Mouse (Mus musculus) midbrain, embryonic 11.5 days (tissue): Measurements from ENCODE around the gene Slc25a10. TPM values are rescaled to one million over a fixed set of nuclear protein-coding genes. Genes with fewer than 3 reads are reported as not detected.

Experiments
- ATAC-seq: fragments of 200-750 bp; cut with Nextera tagmentation; 2 replicates; pipeline ENCODE4 v1.8.0; 2017; ENCODE audit warnings: moderate TSS enrichment, moderate library complexity; ENCODE audit not compliant: low FRiP score
- DNase-seq: peaks from one replicate; pipeline ENCODE4 v3.0.0; 2015; ENCODE audit warnings: low spot score; ENCODE audit errors: missing footprints
- H3K27ac ChIP-seq: fragments of 300-500 bp; sonication (generic); 2 replicates; pipeline ENCODE4 v1.5.1; 2014; ENCODE audit warnings: low read depth, low read length
- H3K27me3 ChIP-seq: fragments of 300-500 bp; sonication (generic); 2 replicates; pipeline ENCODE4 v1.6.1; 2014; ENCODE audit warnings: mild to moderate bottlenecking, low read length, moderate library complexity, mixed read lengths; ENCODE audit not compliant: control insufficient read depth, insufficient read depth
- H3K36me3 ChIP-seq: fragments of 300-500 bp; sonication (generic); 2 replicates; pipeline ENCODE4 v1.6.1; 2014; ENCODE audit warnings: mild to moderate bottlenecking, low read length, moderate library complexity, mixed read lengths; ENCODE audit not compliant: control insufficient read depth, insufficient read depth
- H3K4me1 ChIP-seq: fragments of 300-500 bp; sonication (generic); 2 replicates; pipeline ENCODE4 v1.6.1; 2014; ENCODE audit warnings: low read length; ENCODE audit not compliant: control insufficient read depth, insufficient read depth
- H3K4me2 ChIP-seq: fragments of 300-500 bp; sonication (generic); 2 replicates; pipeline ENCODE4 v1.6.1; 2014; ENCODE audit warnings: mild to moderate bottlenecking, moderate library complexity
- H3K4me3 ChIP-seq: fragments of 300-500 bp; sonication (generic); 2 replicates; pipeline ENCODE4 v1.5.1; 2014; ENCODE audit warnings: low read depth, low read length
- H3K9ac ChIP-seq: fragments of 300-500 bp; sonication (generic); 2 replicates; pipeline ENCODE4 v1.6.1; 2014; ENCODE audit warnings: low read length
- H3K9me3 ChIP-seq: fragments of 300-500 bp; sonication (generic); 2 replicates; pipeline ENCODE4 v1.6.1; 2016; ENCODE audit warnings: low read length; ENCODE audit not compliant: control insufficient read depth
- WGBS: fragments of 180-500 bp; shearing (Covaris S2); extraction: QIAGEN DNeasy Blood & Tissue Kit; methylation state at CpG from one replicate; pipeline ENCODE4 v1.1.7; 2014; 5-methylcytosine and 5-hydroxymethylcytosine counted together
- polyA plus RNA-seq: library from polyadenylated mRNA; unstranded; fragments of >200 nt; fragmentation: Nextera tagmentation; extraction: Ambion mirVana; gene quantifications from 2 replicates; pipeline ENCODE4 v1.2.1, GENCODE M21; 2014

The Slc25a10 gene
- polyA plus RNA-seq, 1 experiment from 2014 or later, result 38.7 TPM

GRCm38 (mm10) chr11:120467736-120468092, 23.9 kb upstream of the Slc25a10 start:
- Histone ChIP-seq H3K36me3 (peaks cover 15% of the 10 kb centered on the region), H3K4me2 (peak overlapping the region; percentile 90), H3K4me3 (peak overlapping the region; percentile 92), H3K9ac (peak overlapping the region; percentile 84), H3K4me1 (peaks cover 15% of the 10 kb centered on the region), H3K9me3 (no peaks in the 10 kb centered on the region), H3K27ac (peak overlapping the region; percentile 30), H3K27me3 (no peaks in the 10 kb centered on the region)
- no peak for DNase-seq
- WGBS, result 2% methylated on average over 33 of the region's 33 CpGs
- ATAC-seq, result no peak

DNA sequence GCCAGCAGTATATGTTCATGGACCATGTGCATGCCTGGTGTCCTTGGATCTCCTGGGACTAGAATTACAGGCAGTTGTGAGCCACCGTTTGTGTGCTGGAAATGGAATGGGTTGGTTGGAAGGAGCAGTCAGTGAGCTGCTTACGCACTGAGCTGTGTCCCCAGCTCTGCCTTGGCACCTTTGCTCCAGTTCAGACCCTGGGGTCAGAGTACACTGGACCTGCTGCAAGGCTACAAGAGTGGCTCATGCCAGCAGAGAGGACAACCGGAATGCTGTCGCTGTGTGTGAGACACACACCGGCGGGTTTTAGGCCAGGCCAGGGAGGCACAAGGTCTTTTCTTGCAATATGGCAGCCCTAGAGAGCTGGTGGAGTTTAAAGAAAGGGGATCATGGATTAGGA, 19.6 kb upstream of the Slc25a10 start:
- no peak for ATAC-seq
- no peak overlapping the region for H3K4me2 ChIP-seq
- H3K4me3 ChIP-seq, result no peak overlapping the region
- DNase-seq, result no peak
- WGBS, result 96% methylated on average over 6 of the region's 6 CpGs
- peaks cover 27% of the 10 kb centered on the region for H3K36me3 ChIP-seq
- H3K4me1 ChIP-seq, result peaks cover 7% of the 10 kb centered on the region
- no peaks in the 10 kb centered on the region for H3K9me3 ChIP-seq
- H3K9ac ChIP-seq, result no peak overlapping the region
- H3K27ac ChIP-seq, result no peak overlapping the region
- no peaks in the 10 kb centered on the region for H3K27me3 ChIP-seq

- Histone ChIP-seq H3K9me3 (no peaks in the 10 kb centered on the region), H3K27me3 (no peaks in the 10 kb centered on the region), H3K4me1 (peaks cover 16% of the 10 kb centered on the region), H3K9ac (peak overlapping the region; percentile 94), H3K4me2 (peak overlapping the region; percentile 89), H3K27ac (no peak overlapping the region; the same call in 1 of the 2 replicates), H3K36me3 (peaks cover 40% of the 10 kb centered on the region), H3K4me3 (peak overlapping the region; percentile 98)
- DNase-seq, result no peak
- WGBS, result 89% methylated on average over 7 of the region's 7 CpGs
- no peak for ATAC-seq
Observed at GRCm38 (mm10) chr11:120483448-120483934, 8.1 kb upstream of the Slc25a10 start.

DNA sequence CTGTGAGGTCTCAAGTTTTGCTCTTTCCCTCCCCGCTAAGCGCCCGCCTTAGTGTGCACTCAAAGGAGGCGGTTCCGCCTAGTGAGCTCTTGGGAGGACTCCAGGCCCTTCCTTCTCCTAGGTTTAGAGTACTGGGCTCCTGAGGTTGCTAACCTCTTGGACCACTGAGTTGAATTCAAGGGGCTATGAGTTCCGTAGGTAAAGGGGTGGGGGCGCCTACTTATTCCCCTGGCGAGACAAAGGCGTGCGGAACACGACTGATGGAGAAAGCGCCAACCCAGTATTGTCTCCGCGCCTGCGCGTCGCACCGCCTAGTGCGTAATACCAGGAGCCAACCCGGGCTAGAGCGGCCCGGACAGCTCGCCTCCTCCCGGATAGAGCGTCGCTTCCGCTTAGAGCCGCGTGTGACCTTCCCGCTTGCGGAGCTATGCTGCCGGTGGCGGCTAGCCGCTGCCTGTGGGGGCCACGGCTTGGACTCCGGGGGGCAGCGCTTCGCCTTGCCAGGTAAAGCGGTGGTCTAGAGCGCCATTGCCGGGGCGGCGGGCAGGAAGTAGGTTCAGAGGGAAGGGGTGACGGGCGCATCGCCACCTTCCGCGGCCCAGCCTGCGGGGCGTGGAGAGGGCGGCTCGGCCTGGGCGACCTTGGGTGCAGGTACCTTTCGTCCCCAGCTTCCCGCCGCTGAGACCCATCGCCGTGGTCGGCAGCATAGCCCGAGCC, 7.2 kb upstream of the Slc25a10 start, which contains the start of gene Mrpl12:
Mrpl12 (plus strand) TSS at position 349 of the 717 bp plus-strand sequence.
- Histone ChIP-seq H3K9me3 (no peaks in the 10 kb centered on the region), H3K27me3 (no peaks in the 10 kb centered on the region), H3K27ac (peak within 1 kb of the TSS; percentile 57), H3K4me2 (peak within 1 kb of the TSS; percentile 89), H3K36me3 (peaks cover 37% of the 10 kb centered on the region), H3K9ac (peak within 1 kb of the TSS; percentile 94), H3K4me1 (peaks cover 16% of the 10 kb centered on the region), H3K4me3 (peak within 1 kb of the TSS; percentile 98)
- WGBS, result under 1% methylated on average over 60 of the region's 60 CpGs
- ATAC-seq, result peak; percentile 96
- DNase-seq, result peak; percentile 98

- H3K4me3 ChIP-seq, result peak overlapping the region; percentile 98
- 12% methylated on average over 10 of the region's 10 CpGs for WGBS
- H3K27ac ChIP-seq, result no peak overlapping the region; the same call in 1 of the 2 replicates
Observed at GRCm38 (mm10) chr11:120485251-120485650, 6.4 kb upstream of the Slc25a10 start.

DNA sequence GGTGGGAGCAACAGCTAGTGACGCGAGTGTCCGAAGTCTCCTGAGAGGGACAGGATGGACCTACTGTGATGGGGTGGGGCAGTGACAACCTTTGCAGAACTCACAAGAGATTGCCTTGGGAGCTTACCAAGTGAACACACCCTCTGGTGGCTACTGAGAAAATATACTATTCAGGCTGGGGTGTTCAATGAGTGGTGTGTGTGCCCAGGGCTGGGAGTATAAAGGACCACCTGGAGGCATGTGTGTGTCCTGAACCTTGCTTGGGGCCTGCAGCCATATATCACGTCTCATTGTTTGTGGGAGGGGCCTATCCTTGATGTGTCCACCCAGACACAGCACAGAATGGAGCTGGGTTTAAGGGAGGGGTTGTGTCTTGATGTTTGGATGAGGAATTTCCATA, 3.1 kb upstream of the Slc25a10 start:
- Histone ChIP-seq H3K9ac (no peak overlapping the region), H3K4me1 (peaks cover 35% of the 10 kb centered on the region), H3K27ac (no peak overlapping the region), H3K9me3 (no peaks in the 10 kb centered on the region), H3K4me3 (no peak overlapping the region), H3K36me3 (peaks cover 22% of the 10 kb centered on the region), H3K27me3 (no peaks in the 10 kb centered on the region), H3K4me2 (no peak overlapping the region)
- no peak for ATAC-seq
- 81% methylated on average over 4 of the region's 4 CpGs for WGBS
- DNase-seq, result peak; percentile 78

More at GRCm38 (mm10) chr11:120485251-120485650, 6.4 kb upstream of the Slc25a10 start:
- Histone ChIP-seq H3K4me2 (peak overlapping the region; percentile 89), H3K4me1 (peaks cover 16% of the 10 kb centered on the region), H3K36me3 (peaks cover 30% of the 10 kb centered on the region), H3K9ac (peak overlapping the region; percentile 94), H3K9me3 (no peaks in the 10 kb centered on the region), H3K27me3 (no peaks in the 10 kb centered on the region)
- ATAC-seq, result no peak
- DNase-seq, result no peak

DNA sequence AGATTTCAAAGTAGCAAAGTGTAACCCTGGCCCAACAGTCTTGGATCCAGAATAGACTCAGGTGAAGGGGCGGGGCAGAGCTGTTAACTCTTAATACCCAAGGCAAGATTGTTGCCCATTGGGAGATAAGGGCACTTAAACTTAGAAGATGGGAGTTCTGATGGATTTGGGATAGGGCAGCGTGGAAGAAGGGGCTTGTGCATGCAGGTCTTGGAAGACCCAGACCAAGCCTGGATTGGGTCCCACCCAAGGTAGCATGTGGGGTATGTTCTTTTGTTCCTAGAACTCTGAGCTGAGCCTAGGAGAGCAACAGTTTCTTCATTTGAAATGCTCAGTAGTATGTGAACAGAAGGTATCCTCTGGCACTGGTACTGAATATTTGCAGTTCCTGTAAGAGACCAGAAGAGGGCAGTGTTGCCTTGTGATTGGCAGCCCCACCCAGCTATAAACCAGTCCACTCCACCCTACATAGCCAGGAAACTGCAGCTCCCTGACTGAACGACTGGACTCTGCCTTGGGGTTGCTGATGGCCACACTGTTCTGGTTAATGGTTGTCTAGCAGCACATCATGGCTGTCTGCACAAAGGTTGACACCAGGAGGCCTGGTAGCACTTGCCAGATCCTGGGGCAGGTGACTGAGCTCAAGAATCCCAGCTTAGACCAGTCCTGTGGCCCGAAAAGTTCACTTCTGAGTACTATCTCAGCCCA, 2.4 kb upstream of the Slc25a10 start:
- H3K9ac ChIP-seq, result no peak overlapping the region
- ATAC-seq (no peak), DNase-seq (peak; percentile 96)
- H3K36me3 ChIP-seq, result peaks cover 22% of the 10 kb centered on the region
- WGBS, result 65% methylated on average over 4 of the region's 4 CpGs
- no peaks in the 10 kb centered on the region for H3K9me3 ChIP-seq
- peaks cover 30% of the 10 kb centered on the region for H3K4me1 ChIP-seq
- H3K4me2 ChIP-seq, result no peak overlapping the region
- no peak overlapping the region for H3K27ac ChIP-seq
- H3K27me3 ChIP-seq, result no peaks in the 10 kb centered on the region
- no peak overlapping the region for H3K4me3 ChIP-seq

DNA sequence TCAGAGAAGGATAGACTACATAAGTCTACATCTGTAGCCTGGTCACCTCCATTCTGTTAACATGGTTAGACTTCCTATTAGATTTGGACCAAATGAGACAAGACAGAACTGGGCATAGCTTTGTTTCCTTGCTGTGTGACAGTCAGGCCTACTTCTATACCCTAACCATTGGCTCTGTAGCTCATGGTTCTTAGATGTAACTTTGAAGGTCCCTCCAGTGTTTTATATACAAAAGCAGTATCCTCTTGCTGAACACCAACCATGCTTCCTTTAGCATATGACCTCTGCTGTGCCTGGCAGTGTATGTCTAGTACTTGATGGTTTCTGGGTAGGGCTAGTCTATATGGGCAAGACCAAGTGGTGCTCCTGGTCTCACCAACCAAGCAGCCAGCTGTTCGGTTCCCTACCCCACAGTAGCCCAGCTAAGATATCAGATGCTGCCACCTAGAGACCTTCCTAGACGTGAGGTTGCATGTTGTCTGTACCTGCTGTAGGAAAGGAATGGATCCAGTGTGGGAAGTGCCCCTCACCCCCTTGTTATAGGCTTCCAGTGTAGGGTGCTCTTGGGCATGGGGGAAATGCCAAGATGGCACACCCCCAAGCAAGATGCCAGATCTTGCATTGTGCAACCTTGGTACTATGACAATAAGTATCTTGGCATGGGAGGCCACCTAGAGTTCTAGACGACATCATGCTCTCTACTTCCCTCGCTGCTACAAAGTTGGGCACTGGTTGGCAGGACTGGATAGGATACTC, 1.2 kb upstream of the Slc25a10 start:
- Histone ChIP-seq H3K4me2 (peak overlapping the region; percentile 86; the same call in 1 of the 2 replicates), H3K36me3 (peaks cover 25% of the 10 kb centered on the region), H3K4me3 (no peak overlapping the region; the same call in 1 of the 2 replicates), H3K27me3 (no peaks in the 10 kb centered on the region), H3K4me1 (peaks cover 26% of the 10 kb centered on the region), H3K9ac (peak overlapping the region; percentile 44; the same call in 1 of the 2 replicates), H3K27ac (peak overlapping the region; percentile 68; the same call in 1 of the 2 replicates), H3K9me3 (no peaks in the 10 kb centered on the region)
- DNase-seq (peak; percentile 84), ATAC-seq (no peak)
- 46% methylated on average over 4 of the region's 4 CpGs for WGBS
